Mouse (Mus musculus) E14TG2a.4 (cell line): Measurements from ENCODE around the gene Eln.

Experiments
- CTCF ChIP-seq: conservative IDR thresholded peaks from 2 replicates; pipeline ENCODE4 v1.5.1; 2014; ENCODE audit warnings: low read length
- NANOG ChIP-seq: IDR thresholded peaks from 2 replicates; pipeline ENCODE4 v1.6.1; 2014; ENCODE audit warnings: borderline replicate concordance, low read length, mixed read lengths
- POU5F1 ChIP-seq: IDR thresholded peaks from 2 replicates; pipeline ENCODE4 v1.6.1; 2014; ENCODE audit warnings: low read length, borderline replicate concordance

DNA sequence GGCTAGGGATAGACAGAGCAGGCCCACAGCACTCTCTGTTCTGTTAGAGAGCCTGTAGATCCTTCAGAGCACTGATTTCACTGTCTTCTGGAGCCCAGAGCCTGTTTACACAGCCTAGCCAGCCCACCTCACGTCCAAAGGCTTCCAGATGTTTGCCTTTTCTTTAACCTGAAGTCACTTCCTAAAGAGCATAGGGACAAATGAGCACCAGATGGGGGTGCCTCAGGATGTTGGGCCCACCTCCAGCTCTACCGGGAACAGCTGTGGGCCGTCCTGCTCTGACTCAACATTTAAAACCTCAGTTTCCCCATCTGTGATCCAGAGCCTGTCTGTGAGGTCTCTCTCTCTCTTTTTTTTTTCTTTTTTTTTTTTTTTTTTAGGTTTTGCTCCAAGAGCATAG is 18.6 kb downstream of the Eln start:
- TF ChIP-seq CTCF (no peak), NANOG (no peak), POU5F1 (no peak)
